Mouse (Mus musculus) NIH3T3 (cell line): ENCODE measurements around the gene Prpf38b.

Experiments
- DNase-seq: peaks from one replicate; pipeline ENCODE4 v3.0.0-alpha.2; 2012; ENCODE audit warnings: low read depth

Gene Prpf38b

DNA sequence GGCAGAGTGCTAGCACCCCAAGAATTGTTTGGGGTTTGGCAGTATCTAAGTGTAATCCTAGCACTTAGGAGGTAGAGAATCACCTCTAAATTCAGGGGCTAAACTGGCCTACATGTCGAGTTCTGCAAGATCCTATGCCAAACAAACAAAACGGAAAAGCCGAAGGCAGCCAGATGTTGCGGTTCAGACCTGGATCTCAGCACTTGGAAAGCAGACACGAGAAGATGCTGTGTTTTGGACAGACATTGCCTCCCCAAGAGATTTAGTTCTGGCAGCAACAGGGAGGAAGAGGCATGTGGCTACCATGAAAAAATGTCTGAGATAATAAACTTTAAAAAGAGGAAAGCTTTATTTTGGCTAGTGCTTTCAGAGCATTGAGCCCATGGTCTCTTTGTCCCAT is 10.8 kb downstream of the Prpf38b start:
- DNase-seq: peak; percentile 6

- DNase-seq: no peak
Observed at GRCm38 (mm10) chr3:108900147-108900546, 11.4 kb downstream of the Prpf38b start.

GRCm38 (mm10) chr3:108898640-108899039 is 12.9 kb downstream of the Prpf38b start:
- DNase-seq: no peak

DNA sequence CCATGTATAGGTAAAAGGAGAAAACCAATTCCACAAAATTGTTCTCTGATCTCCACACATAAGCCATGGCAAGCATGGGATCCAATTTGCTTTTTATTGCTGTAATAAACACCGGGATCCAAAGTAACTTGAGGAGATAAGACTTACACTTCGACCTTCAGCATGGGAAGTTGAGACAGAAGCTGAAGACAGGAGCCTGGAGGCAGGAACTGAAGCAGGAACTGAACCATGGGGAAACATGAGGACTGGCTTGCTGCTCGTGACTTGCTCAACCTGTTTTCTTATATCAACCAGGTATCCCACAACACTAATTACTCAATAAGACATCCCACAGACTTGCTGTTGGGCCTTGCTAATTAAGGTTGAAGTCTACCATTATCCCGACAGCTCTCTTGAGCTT is 18.6 kb downstream of the Prpf38b start:
- no peak for DNase-seq

- no peak for DNase-seq
Observed at GRCm38 (mm10) chr3:108892080-108892479, 19.4 kb downstream of the Prpf38b start.

GRCm38 (mm10) chr3:108889908-108890307 is 21.6 kb downstream of the Prpf38b start, which contains the start of gene Fndc7:
Fndc7 (minus strand) TSS chr3:108890008.
- DNase-seq: no peak

DNA sequence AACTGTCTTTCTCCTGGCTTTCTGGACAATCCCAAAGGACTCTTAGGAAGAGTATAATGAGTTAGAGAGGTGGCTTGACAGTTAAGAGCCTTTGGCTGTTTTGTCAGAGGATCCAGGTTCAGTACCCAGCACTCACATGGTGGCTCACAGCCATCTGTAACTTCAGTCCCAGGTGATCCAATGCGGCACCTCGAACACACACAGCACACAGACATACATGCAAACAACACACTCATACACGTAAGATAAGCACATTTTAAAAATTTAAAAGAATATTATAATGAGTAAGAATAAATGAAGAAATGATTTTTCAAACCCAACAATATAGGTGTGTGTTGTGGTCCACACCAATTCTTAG is 23.9 kb downstream of the Prpf38b start:
- no peak for DNase-seq

DNA sequence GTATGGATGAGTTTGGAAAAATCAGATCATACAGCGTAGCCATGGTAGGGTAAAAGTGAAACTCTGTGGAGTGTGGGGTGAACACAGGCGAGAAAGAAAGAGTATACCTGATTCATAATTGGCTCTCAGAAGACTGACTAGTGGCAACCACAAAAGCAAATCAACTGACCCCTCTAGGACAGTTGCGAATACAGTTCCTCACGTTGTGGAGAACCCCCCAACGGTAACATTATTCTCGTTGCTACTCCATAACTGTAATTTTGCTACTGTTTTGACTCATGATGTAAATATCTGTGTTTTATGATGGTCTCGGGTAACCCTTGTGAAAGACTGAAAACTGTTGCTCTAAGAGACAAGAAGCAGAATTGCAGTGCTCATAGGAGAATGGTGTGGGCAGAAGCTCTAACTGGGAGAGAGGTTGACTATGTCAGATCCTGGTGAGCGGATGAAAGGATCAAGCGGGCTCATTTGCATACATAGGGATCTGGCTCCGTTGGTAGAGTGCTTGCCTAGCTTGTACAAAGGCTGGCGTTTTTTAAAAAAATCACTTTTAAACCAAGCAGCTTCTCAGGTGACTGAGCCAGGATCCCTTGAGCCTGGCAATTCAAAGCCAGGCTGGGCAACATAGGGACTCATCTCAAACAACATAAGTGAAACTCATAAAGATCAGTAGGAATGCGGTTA is 24.5 kb downstream of the Prpf38b start:
- no peak for DNase-seq

- peak; percentile 36 for DNase-seq
Observed at GRCm38 (mm10) chr3:108885686-108886530, 25.6 kb downstream of the Prpf38b start.

GRCm38 (mm10) chr3:108884706-108885289 is 26.7 kb downstream of the Prpf38b start:
- DNase-seq: no peak

DNA sequence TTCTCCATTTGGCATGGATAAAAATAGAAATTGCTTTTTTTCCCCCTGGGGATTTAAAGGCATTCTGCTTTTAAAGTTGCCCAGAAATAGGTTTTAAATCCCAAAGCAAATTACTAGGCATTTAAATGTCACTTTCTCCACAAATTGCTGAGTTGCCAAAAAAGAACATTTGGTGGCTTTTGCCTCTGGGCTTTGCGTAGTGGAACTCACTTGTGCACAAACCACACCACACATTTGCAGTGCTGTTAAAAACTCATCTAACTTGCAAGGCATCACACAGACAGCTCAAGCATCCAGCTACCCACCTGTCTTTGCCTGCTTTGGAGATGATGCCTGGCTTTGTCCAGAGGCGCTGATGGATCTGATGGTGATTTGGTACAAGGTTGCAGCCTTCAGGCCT is 28.5 kb downstream of the Prpf38b start:
- DNase-seq: no peak

DNA sequence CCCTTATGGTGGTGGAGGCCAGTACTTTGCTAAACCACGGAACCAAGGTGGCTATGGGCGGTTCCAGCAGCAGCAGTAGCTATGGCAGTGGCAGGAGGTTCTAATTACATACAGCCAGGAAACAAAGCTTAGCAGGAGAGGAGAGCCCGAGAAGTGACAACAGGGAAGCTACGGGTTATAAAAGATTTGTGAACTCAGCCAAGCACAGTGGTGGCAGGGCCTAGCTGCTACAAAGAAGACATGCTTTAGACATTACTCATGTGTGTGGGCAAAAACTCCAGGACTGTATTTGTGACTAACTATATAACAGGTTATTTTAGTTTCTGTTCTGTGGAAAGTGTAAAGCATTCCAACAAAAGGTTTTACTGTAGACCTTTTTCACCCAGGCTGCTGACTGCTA is 29.7 kb downstream of the Prpf38b start:
- DNase-seq: peak; percentile 62

- DNase-seq: peak; percentile 58
Observed at GRCm38 (mm10) chr3:108880544-108881507, 30.7 kb downstream of the Prpf38b start.

DNA sequence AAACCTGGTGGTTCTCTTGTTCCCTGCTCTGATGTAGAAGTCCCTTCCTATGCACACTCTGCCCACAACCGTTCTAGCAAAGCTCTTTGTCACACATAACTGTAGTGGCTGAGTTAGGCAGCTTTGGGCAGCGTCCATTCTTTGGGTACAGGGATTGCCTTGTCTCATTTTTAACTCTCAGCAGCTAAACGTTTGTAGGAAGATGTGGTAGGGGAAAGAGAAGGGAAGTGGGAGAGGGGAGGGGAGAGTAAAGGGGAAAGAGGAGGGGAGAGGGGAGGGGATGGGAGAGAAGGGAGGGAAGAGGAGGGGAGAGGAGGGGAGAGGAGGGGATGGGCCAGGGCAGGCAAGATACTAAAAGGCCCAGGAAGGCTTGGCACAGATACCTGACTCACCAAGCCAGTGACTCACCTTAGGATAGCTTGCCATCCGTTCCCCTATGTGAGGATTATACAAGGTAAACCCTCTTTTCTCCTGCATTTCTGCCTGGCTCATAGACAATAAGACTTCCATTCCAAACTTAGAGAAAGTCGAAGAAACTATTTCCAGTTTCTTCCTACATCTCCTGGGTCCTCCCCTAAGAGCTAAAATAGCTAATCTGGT is 31.6 kb downstream of the Prpf38b start:
- no peak for DNase-seq

DNA sequence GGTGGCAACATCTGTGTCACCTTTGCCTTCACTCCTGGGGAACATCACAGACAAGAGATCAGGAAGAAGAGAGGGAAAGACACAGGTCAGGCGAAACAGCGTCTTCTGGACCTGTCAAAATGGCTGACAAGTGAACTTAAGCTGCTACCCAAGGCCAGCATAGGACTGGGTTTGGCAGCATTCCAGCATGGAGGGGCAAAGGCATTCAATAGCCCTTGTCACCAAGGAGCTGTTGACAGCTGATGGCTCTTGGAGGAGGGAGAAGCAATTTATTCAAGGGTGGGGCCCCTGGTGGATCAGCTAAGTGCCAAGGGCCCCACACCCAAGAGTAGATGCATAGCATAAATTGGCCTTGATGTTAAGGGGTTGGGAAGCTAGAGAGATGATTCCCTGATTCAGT is 32.4 kb downstream of the Prpf38b start:
- DNase-seq: no peak

DNA sequence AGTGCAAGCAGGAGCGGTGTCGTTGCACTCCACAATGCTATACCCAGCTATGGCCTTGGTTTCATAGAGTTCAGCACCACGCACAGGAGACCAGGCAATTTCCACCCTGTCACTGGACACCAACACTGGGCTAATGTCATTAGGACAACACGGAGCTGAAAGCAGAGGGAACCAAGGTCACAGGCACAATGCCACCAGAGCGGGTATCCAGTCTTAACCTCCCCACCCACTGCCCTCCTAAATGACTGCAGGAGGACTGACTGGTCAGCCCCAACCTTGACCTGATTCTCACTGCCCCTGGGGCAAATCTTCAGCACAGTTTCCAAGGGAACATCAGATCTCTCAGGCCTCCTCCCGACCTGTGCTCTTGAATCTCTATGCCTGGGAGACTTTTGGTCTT is 40.9 kb downstream of the Prpf38b start:
- no peak for DNase-seq

GRCm38 (mm10) chr3:108867449-108867848 is 44.1 kb downstream of the Prpf38b start:
- no peak for DNase-seq

DNA sequence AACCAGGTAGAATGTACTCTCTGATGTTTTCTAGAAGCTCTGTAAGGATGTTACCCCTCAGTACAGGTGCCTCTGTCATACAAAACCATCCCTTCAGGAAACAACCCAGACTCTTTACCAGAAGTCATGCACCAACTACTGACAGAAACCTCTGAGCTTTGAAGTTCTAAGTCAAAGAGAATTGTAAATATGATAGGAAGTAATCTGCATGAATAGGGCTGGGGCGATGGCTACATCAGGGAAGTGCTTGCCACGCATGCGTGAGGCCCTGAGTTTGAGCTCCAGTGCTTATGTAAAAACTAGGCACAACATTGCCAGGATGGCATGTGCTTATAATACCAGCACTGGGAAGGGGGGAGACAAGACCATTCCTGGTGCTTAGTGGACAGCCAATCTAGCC is 45.9 kb downstream of the Prpf38b start:
- no peak for DNase-seq

DNA sequence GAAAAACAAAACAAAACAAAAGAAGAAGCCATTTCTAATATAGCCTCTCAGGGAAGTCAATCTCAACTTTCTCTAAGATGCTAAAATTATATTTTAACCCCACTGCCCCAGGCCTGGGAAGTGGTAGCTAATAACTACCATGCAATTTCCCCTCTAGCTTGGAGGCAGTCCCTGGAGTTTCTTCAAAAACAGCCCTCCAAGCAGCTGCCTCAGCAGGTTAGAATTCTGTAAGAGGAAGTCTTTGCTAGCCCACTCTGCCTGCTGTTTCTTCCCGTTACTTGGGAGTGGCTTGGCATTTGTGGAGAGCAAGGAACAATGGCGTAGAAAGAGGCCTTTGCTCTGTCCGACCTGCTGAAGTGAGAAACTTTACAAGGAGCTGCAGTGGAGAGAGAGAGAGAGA is 46.4 kb downstream of the Prpf38b start:
- no peak for DNase-seq

DNA sequence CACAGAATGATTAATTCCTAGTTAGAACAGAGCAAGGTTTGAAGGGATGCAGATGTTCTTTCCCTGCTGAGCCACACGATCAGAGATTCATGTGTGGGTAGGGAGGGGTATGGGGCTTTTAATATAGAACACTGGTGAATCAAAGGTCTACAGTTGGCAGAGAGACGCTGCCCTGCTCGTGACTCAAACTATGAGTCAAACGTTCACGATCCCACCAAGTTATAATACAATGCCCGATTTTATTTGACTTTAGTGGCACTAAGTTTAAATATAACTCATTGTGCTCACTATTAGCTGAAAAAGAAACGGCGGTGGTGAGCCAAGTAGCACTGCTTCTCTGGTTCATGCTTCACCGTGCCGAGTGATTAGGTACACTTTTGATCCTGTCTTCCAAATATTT is 48.4 kb downstream of the Prpf38b start:
- peak; percentile 78 for DNase-seq

GRCm38 (mm10) chr3:108862282-108862681 is 49.2 kb downstream of the Prpf38b start:
- DNase-seq: peak; percentile 58

- DNase-seq: no peak
Observed at GRCm38 (mm10) chr3:108860786-108861185, 50.7 kb downstream of the Prpf38b start.
